Mouse (Mus musculus) heart, adult 11 months (tissue): Measurements from ENCODE around the gene Dtd1.

Source experiments
- DNase-seq: peaks from one replicate; pipeline ENCODE4 v3.0.0; 2022

Dtd1 gene

DNA sequence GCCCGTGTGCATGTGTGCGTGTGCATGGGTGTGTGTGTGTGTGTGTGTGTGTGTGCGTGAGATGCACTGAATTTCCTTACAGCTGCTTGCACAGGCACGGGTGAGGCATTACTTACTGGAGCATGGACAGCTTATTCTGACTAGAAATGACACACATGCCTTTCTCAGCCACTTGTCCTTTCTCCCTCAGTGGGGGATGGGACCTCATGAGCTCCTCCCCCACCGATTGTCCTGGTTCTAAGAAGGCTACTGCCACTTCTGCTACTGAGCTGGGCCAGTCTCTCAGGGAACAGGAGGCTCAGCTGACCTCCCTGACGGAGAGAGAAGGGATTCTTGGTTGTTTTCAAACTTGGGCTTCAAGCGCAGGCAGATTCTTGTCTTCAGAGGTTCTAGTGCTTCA lies 40.4 kb downstream of the Dtd1 start:
- peak; percentile 50 for DNase-seq

DNA sequence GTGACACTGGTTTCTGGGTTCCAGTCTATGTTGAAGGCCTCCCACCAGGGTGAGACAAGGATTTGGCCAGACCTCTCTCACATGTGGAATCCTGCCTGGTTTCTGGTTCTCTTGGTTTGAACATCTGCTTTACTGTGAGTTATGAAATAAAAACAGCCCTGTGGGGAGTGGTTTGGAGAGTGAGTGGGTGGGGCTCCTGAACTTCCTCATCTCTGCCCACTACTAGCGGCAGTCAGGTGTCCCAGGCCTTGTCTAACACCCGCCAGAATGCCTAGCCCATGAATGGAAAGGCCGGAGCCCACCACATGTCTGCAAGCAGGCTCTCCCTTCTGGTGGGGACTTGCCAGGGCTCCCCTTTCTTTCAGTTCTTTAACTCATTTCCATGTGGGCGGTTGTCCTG lies 42.3 kb downstream of the Dtd1 start:
- DNase-seq: peak; percentile 91

DNA sequence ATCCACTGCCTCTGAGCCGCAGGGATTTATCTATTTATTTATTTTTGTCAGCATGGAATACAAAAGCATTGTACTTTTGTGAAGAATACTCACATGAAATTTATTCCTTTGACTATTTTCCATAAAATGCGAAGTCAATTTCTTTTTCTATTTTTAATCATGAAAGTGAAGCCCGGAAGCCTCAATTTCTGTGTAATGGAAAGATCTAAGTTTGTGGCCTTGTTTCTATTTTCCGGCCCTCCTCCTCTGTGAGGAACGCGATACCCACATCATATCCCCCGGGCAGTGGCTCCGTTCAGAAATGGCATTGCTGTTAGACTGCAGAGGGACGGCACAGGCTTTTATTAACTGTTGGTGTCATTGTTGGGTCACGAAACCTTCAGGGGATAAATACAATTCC lies 46.7 kb downstream of the Dtd1 start:
- peak; percentile 55 for DNase-seq

DNA sequence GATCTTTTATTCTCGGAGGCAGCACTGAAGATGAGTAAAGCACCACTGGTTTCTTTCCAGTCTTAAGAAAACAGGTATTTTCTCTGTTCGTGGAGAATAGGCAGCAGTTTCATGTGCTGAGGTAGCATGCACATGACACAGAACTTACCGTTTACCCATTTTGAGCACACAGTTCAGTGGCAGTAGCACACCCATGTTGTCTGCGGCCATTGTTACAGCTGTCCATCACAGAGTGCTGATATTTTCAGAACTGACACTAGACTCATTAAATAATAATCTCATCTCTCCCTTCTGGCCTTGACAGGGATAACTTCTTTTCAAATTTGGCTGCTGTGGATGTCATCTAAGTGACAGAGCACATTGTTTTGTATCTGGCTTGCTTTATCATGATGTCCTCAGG lies 47.5 kb downstream of the Dtd1 start:
- DNase-seq: peak; percentile 2

DNA sequence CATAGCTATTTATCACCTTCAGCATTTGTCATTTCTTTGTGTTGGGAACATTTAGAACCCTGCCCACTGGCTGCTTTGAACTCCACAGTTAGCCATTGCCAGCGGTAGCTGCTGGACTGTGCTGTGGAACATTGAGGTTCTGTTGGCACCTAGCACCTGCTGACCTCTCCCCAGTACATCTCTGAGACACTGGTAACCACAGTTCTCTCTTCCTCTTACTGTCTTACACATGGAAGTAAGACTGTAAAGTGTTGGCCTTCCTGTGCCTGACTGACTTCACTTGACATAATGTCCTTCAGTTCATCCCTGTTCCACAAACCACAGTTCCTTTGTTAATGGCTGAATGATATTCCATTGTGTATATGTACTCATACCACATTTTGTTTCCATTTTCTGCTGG lies 50.3 kb downstream of the Dtd1 start:
- DNase-seq: peak; percentile 19

DNA sequence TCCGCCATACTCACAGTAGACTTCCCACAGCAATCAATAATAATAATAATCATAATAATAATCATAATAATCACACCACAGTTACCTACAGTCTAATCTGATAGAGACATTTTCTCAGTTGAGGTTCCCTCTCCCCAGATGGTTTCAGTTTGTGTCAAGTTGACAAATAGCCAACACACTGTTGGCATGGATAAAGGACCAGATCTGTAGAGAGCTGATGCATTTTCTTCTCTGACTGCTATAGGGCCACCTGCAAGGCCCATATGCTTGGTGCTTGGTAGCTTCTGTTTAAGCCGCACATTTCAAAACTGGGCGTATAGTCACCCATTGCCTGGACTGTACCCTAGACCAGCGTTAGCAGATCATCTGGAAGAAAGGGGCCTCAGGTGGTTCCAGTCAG lies 53.1 kb downstream of the Dtd1 start:
- no peak for DNase-seq

DNA sequence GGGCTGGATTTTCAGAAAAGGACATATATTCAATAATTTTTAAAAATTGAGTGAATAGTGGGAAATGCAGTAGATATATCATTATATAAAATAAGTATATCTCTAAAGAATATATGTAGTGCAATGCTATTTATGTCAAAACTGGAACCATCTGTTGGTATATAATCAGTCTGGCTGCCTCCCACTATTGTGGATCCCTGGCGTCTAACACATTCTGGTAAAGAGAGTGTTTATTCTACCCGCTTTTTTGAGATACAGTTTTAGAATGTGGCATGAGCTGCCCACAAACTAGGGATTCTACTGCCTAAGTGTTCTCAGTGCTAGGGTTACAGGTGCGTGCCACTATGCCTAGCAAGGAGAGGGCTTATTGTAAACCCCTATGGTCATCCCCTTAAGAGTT lies 55.6 kb downstream of the Dtd1 start:
- DNase-seq: no peak

DNA sequence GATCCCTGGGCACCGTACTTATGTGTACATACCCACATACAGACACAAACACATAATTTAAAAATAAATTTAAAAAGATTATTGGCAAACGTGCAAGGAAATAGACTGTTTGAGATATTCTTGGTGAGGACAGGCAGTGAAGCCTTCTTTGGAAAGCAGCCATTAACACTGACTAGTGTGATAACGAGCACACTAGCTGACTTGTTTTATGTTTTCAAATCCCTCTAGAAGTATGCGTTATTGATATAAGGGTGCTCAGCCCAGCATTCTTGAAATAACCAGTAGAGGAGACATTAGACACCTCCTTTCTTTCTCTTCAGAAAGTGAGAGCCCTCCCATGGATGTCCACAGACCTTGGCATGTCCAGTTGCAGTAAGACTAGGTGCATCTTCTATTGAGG lies 68.8 kb downstream of the Dtd1 start:
- no peak for DNase-seq

DNA sequence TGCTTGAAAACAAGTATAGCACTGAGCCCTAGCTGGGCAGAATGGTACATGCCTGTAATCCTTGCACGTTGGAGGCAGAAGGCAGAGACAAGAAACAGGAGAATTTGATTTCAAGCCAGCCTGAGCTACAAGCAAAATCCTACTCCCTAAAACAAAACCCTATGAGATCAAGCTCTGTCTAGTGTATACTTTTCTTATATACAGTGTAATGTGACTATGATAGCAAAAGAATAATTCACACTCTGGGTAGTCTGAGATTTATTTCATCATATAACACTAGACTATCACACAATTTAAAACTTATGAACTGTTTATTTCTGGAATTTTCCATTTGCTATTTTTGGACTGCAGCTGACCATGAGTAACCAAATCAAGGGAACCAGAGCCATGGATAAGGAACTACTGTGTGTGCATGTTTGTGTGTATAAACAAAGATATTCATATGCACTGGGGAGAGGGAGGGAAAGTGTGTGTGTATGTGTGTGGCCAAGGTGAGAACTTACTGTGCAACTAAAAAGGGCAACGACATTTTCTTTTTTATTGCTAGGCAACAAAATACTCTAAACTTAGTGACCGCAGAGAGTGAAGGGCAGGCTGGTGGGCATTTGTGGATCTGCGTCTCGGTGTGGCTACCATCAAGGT lies 70.7 kb downstream of the Dtd1 start:
- peak; percentile 34 for DNase-seq

DNA sequence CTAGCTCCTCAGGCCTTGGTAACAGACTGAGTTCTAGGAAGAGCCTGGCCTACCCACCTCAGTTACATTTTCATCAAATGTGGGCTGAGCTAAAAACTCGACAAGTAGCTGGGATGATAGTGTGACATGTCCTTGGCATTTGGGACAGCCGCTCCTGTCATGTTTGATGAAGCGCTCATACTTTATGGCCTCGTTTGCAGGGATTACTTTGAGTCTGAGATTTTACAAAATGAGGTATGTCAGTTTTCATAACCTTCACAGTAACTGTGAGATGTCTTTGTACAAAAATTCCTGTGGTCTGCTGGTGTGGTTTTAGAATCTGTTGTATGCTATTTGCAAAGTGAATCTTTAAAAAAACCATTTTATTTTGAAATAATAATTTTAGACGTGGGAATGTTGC lies 72.7 kb downstream of the Dtd1 start:
- DNase-seq: peak; percentile 46

DNA sequence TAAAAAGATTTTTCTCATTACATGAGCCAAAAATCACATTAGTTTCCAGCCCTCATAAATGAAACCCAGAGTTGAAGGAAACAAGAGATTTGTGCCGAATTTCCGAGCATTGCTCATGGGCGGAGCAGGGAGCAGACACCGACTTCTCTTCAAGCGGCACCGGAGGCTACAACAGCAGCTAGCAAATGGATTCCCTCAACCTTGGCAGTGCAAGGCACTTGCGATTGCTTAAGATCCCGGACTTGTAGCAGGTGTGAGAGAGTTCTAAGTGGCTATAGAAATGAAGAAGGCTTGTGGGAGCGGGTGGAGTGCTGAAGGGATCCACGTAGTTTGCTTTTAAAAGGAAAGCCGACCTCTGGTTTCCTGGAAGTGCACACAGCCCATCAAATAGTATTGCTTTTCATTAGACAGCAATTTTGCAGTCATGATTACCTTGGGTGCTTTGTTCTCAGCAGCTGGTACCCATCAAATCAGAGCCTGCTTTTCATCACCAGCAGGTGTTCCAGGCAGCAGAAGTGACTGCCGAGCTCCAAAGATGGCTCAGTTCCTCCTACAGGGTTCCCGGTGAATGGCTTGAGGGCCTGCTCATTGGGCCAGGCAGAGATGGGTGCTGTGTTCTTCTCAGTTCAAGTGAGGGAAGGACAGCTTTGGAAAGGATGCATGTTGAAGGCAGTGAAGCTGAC lies 77.0 kb downstream of the Dtd1 start:
- DNase-seq: peak; percentile 90

DNA sequence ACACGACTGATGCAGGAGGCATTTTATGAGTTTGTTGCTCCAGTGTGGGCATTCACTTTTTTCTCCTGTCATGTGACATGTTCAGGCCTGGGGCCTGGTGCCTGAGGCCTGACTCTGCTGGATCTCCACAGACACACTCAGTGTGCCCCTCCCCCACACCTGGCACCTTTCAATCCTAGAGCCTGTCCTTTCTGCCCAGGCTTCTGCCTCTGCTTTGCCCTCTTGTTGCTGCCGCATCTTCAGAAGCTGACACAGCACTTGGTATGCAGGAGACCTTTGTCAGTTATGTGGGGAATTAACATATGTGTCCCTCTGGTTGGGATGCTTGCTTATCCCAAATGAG lies 77.5 kb downstream of the Dtd1 start:
- no peak for DNase-seq

DNA sequence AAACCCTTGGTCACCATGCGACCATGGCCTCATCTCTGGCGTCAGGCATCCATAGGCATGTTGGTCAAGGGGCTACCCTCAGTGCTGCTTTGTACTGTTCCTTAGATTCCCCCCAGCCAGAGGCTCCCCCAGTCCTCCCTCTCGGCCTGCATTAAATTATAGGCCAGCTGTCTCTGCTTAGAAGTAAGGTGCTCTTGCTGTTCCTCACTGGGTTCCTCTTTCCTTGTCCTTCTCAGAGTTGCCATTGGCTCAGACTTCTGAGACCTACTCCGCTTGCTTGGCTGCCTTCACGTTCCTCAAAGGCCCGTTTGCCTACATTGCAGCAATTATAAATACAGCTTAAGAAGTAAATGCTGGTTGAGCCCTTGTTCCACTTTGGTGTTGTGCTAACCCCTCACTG lies 79.1 kb downstream of the Dtd1 start:
- peak; percentile 80 for DNase-seq

DNA sequence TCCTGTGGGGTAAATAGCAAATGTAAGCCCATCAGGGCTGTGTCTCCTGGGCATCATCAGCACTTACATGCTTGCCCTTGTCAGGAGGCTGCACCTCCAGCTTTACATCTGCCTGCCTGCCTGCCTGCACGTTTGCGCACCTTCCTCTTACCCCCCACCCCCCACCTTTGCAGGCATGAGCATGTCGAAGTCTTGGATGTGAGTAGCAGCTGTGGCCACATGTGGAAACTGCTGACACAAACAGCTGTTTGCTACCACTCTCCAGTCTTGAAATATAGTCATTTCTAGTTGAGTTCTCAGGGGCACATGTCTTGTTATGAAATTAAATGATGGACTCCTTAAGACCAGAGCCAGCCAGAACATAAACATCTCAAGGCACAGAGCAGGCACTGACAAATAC lies 79.7 kb downstream of the Dtd1 start:
- DNase-seq: peak; percentile 89

DNA sequence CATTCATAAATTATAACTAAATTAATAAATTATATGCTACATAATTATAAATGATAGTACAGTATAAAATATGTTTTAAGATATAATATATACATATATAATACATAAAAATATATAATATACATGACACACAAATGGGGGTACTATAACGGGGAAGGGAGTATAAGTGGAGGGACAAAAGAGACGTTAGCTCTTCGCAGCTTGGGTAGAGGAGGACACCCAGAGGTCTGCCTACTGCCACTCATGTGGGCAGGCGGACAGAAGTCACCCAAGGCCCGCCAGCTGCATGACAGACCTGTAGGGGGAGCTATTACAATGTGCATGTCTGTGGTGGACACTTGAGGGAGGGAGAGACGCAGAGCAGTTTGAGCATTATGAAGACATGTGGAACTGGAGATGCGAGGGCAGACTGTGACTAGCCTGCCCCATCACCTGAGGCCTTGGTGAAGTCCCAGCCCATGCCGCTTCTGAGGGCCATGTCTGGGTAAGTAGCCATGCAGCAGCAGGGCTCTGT lies 92.6 kb downstream of the Dtd1 start:
- DNase-seq: peak; percentile 82

DNA sequence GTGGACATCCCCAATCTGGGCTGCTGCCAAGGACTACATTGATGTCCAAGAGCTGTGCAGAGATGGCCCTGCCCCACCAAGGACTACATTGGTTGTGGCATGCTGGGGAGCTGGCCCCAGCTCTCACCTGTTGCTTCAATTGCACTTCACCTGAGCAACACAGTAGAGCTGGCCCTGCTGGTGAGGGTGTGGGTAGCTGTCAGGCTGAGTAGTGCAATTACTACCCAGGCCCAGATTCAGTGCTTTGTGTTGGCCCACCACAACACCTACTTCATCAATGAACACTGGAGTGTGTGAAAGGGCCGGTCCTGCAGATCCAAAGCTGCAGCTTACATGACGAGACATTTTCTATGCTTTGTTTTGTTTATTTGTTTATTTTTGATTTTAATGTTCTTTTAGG lies 93.1 kb downstream of the Dtd1 start:
- peak; percentile 85 for DNase-seq

DNA sequence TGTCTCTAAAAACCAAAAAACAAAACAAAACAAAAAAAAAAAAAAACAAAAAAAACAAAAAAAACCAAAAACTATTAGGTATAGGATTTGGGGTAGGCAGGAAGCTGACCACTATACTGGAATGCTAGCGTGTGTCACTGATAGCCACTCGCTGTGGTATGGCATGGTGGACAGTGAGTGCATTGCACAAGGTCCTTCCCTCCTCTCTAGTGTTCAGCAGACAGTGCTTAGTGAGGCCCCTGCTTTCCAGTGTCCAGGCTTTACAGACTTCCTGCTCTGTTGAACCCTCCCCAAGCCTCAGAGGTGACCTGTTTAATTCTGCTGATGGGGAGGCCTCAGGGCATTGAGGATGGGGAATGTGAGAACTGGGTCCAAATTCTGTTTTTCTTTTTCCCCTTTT lies 95.2 kb downstream of the Dtd1 start:
- DNase-seq: peak; percentile 64

DNA sequence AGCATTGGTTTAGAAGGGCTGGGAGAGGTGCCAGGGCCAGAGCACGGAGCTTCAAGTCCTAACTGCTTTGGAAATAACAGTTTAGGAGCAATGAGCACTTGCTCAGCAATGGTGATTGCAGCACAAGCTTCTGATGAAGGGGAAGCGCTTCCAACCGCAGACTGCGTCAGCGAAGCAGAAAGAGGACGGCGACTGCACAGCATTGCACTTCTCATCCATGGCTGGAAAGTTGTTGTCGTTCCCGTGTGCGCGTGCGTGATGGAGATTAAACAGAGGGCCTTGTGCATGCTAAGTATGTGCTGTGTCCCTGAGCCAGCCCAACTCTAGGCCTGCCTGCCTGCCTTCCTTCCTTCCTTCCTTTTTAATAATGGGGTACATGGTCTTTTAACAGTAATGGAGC lies 98.3 kb downstream of the Dtd1 start:
- DNase-seq: peak; percentile 89

DNA sequence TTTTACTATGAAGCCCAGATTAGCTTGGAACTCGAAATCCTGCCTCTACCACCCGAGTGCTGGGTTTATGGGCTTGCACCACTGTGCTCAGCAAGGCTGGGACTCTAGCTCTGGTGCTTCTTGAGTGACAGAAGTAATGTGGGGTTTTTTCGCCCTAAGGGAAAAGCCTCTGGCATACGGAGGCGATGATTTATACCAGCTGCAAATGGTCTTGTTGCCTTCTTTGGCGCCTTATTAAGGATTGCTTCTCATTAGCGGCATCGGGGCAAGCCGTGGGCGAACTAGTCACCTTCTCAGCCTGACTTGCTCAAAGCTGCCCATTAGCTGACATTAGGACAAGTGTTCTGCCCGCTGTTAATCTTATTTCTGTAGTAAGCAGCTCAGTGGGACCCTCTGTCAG lies 100.9 kb downstream of the Dtd1 start:
- peak; percentile 72 for DNase-seq

DNA sequence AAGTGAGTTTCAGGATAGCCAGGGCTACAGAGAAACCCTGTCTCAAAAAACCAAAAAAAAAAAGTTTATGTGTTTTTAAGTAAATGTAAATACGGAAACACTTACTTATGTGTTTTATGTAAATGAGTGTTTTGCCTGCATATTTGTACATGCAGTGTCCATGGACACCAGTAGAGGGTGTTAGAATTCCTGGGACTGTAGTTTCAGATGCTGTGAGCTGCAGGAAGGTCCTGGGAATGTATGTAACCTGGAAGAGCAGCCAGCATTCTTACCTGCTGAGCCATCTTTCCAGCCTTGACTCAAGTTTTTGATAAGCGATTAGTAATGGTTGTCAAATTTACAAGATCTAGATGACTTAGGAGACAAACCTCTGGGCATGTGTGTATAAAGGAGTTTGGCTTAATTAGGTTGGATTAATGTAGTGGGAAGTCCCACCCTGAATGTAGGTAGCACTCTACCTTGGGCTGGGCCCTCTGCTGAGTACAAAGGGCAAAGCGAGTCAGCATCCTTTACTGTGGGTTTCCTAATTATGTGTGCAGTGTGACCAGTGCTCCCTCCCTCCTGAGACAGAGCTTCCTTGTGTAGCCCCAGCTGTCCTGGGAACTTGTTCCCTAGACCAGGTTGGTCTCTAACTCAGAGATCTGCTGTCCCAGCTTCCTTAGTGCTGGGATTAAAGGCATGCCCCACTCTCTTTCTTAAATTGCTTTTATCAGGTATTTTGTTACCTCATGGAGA lies 101.9 kb downstream of the Dtd1 start:
- peak; percentile 76 for DNase-seq

DNA sequence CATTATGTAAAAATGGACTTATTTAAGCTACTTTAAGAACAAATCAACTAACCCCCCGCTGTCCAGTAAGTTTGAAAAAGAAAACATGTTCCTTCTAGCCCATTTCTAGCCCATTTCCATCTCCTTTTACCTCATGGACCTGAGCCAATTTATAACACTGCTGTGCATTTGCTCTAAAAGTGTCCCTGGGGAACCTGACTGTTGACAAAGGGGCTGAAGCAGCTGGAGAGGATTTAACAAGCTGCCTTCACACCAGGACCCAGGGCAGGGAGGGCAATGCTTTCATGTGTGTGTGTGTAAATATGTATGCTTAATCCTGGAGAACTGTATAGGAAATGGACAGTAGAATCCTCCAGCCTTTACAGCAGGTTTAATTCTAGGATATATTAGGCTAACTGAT lies 109.6 kb downstream of the Dtd1 start:
- no peak for DNase-seq

DNA sequence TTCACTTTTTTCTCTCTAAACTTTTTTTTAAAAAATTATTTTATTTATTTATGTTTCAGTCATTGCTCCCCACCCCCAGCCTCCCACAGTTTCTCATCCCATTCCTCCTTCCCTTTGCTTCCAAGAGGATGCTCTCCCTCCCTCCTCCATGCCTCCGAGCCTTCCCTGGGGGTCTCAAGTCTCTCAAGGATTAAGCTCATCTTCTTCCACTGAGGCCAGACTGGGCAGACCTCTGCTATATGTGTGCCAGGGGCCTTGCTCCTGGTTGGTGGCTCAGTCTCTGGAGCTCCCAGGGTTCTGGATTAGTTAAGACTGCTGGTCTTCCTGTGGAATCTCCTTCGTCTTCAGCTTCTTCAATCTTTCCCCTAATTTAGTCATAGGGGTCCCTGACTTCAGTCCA lies 110.0 kb downstream of the Dtd1 start:
- DNase-seq: no peak

DNA sequence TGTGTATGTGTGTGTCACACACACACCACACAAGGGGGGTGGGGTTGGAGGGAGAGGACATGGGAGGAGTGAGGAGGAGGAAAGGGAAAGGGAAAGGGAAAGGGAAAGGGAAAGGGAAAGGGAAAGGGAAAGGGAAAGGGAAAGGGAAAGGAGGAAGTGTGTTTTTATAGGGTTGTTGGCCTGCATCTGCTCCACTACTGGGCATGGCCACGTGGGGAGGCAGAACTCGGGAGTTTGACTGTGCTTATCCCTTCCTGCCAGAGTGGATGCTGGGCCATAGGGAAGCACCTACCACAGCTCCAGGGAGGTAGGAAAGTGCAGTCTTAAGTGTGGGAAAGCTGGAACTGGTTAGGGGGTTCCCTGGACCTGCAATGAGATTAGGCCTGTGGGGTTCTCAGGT lies 114.9 kb downstream of the Dtd1 start:
- no peak for DNase-seq

DNA sequence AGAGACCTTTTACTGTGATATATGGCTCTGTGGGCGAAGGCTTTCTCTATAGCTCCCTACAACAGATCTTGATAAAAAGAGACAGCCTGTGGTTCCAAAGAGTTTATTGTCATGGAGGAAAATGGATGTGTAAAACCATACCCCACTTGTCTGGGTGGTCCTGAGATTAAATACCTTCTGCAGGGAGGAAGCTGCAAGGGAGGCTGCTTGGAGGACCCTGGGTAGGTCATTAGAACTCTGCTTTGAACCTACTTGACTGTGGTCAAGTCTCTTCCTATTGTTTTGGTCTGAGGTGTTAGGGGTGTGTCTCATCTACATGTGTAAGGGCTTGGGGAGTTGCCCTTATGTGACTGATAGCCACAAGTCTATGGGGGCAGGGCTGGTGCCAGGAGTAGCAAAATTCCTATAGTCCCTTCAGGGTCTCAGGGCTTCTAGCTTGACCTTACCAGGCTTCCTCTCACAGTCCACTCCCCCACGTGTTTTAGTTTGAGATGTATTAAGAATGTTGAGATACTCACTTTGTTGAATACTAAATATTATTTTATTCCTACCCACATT lies 115.6 kb downstream of the Dtd1 start:
- no peak for DNase-seq
